Mouse (Mus musculus) hindbrain, embryonic 10.5 days (tissue): ENCODE results near the gene Ddx50. TPM values are rescaled to one million over a fixed set of nuclear protein-coding genes. Genes with fewer than 3 reads are reported as not detected.
"Not testable (repeated sequence)": the region's sequence is repeated elsewhere in the genome, so short reads cannot be mapped to it uniquely, and the experiment has no call there.

Experiments
- DNase-seq: peaks from one replicate; pipeline ENCODE4 v3.0.0-alpha.2; 2017; ENCODE audit warnings: low spot score
- H3K27ac ChIP-seq: fragments of 300-500 bp; sonication (generic); 2 replicates; pipeline ENCODE4 v1.5.1; 2016; ENCODE audit warnings: mild to moderate bottlenecking, moderate library complexity
- H3K27me3 ChIP-seq: fragments of 300-500 bp; sonication (generic); 2 replicates; pipeline ENCODE4 v1.6.1; 2016; ENCODE audit warnings: mild to moderate bottlenecking; ENCODE audit not compliant: poor library complexity, insufficient read depth, severe bottlenecking
- H3K36me3 ChIP-seq: fragments of 300-500 bp; sonication (generic); 2 replicates; pipeline ENCODE4 v1.6.1; 2016; ENCODE audit warnings: mild to moderate bottlenecking, moderate library complexity
- H3K4me1 ChIP-seq: fragments of 300-500 bp; sonication (generic); replicated peaks from 2 replicates; pipeline ENCODE4 v1.6.1; 2016; ENCODE audit warnings: mild to moderate bottlenecking
- H3K4me3 ChIP-seq: fragments of 300-500 bp; sonication (generic); 2 replicates; pipeline ENCODE4 v1.5.1; 2016; ENCODE audit warnings: mild to moderate bottlenecking, moderate library complexity
- H3K9me3 ChIP-seq: fragments of 300-500 bp; sonication (generic); 2 replicates; pipeline ENCODE4 v1.6.1; 2016; ENCODE audit warnings: mild to moderate bottlenecking, moderate library complexity
- WGBS: fragments of 180-500 bp; shearing (Covaris S2); methylation state at CpG from one replicate; pipeline ENCODE4 v1.1.7; 2016; 5-methylcytosine and 5-hydroxymethylcytosine counted together
- polyA plus RNA-seq: library from polyadenylated mRNA; unstranded; fragments of >200 nt; fragmentation: Nextera tagmentation; extraction: Ambion mirVana; gene quantifications from 2 replicates; pipeline ENCODE4 v1.2.1, GENCODE M21; 2016

Ddx50 gene
- polyA plus RNA-seq, 1 experiment from 2014 or later, result 95.7 TPM

GRCm38 (mm10) chr10:62664963-62665590 is 14.1 kb upstream of the Ddx50 start:
- WGBS, result 60% methylated on average over 27 of the region's 27 CpGs

DNA sequence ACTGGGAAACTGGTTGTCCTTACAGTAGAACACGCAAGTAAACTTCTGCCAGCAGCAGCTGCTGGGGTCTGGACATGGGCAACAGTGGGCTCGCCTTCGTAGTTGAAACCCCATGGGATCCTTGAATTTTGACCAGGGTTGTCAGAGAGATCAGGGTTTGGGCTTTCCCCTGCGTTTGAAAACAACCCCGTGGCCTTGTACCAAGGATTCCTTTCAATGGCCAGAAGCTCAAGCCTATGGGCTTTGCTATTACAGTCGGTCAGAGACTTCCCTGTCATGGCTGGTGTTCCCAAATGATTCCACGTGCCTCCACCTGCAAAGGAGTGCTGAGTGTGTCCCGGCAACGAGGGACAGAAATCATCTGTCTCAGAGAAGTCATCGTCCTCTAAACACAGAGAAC is 13.2 kb upstream of the Ddx50 start:
- peak overlapping the region; percentile 3; the same call in 1 of the 2 replicates for H3K27ac ChIP-seq
- DNase-seq, result no peak
- no peaks in the 10 kb centered on the region for H3K36me3 ChIP-seq
- no peaks in the 10 kb centered on the region for H3K9me3 ChIP-seq
- WGBS, result 89% methylated on average over 10 of the region's 10 CpGs
- no peak overlapping the region for H3K4me3 ChIP-seq
- H3K4me1 ChIP-seq, result peaks cover 6% of the 10 kb centered on the region; the same call in 1 of the 2 replicates
- H3K27me3 ChIP-seq, result peaks cover 14% of the 10 kb centered on the region

More at GRCm38 (mm10) chr10:62664963-62665590, 14.1 kb upstream of the Ddx50 start:
- no peak for DNase-seq
- no peaks in the 10 kb centered on the region for H3K36me3 ChIP-seq
- peaks cover 14% of the 10 kb centered on the region for H3K27me3 ChIP-seq
- peak overlapping the region; percentile 59; the same call in 1 of the 2 replicates for H3K27ac ChIP-seq
- no peaks in the 10 kb centered on the region for H3K9me3 ChIP-seq
- peaks cover 6% of the 10 kb centered on the region; the same call in 1 of the 2 replicates for H3K4me1 ChIP-seq
- no peak overlapping the region for H3K4me3 ChIP-seq

- Histone ChIP-seq H3K9me3 (no peaks in the 10 kb centered on the region), H3K36me3 (no peaks in the 10 kb centered on the region), H3K4me3 (no peak overlapping the region), H3K27ac (no peak overlapping the region), H3K4me1 (peaks cover 4% of the 10 kb centered on the region; the same call in 1 of the 2 replicates), H3K27me3 (no peaks in the 10 kb centered on the region)
- no peak for DNase-seq
- 87% methylated on average over 7 of the region's 7 CpGs for WGBS
Observed at GRCm38 (mm10) chr10:62656711-62657110, 5.7 kb upstream of the Ddx50 start.

- 24% methylated on average over 3 of the region's 3 CpGs for WGBS
- Histone ChIP-seq H3K4me3 (peak overlapping the region; percentile 95), H3K36me3 (peaks cover 12% of the 10 kb centered on the region), H3K27ac (peak overlapping the region; percentile 97), H3K27me3 (no peaks in the 10 kb centered on the region), H3K4me1 (peaks cover 20% of the 10 kb centered on the region), H3K9me3 (no peaks in the 10 kb centered on the region)
- DNase-seq, result no peak
Observed at GRCm38 (mm10) chr10:62651961-62652360, 943 bp upstream of the Ddx50 start.

GRCm38 (mm10) chr10:62650358-62650782 is 648 bp downstream of the Ddx50 start:
- peak overlapping the region; percentile 95 for H3K4me3 ChIP-seq
- no peaks in the 10 kb centered on the region for H3K27me3 ChIP-seq
- H3K36me3 ChIP-seq, result peaks cover 28% of the 10 kb centered on the region
- H3K9me3 ChIP-seq, result no peaks in the 10 kb centered on the region
- WGBS, result under 1% methylated on average over 17 of the region's 17 CpGs
- H3K27ac ChIP-seq, result peak overlapping the region; percentile 97
- peaks cover 20% of the 10 kb centered on the region for H3K4me1 ChIP-seq
- DNase-seq, result no peak

GRCm38 (mm10) chr10:62604161-62604560 is 46.9 kb downstream of the Ddx50 start:
- peaks cover under 1% of the 10 kb centered on the region; the same call in 1 of the 2 replicates for H3K36me3 ChIP-seq
- WGBS, result 89% methylated on average over 3 of the region's 3 CpGs
- no peak overlapping the region for H3K27ac ChIP-seq
- H3K4me1 ChIP-seq, result peaks cover 21% of the 10 kb centered on the region
- H3K4me3 ChIP-seq, result no peak overlapping the region
- no peaks in the 10 kb centered on the region for H3K27me3 ChIP-seq
- DNase-seq, result no peak
- H3K9me3 ChIP-seq, result no peaks in the 10 kb centered on the region

DNA sequence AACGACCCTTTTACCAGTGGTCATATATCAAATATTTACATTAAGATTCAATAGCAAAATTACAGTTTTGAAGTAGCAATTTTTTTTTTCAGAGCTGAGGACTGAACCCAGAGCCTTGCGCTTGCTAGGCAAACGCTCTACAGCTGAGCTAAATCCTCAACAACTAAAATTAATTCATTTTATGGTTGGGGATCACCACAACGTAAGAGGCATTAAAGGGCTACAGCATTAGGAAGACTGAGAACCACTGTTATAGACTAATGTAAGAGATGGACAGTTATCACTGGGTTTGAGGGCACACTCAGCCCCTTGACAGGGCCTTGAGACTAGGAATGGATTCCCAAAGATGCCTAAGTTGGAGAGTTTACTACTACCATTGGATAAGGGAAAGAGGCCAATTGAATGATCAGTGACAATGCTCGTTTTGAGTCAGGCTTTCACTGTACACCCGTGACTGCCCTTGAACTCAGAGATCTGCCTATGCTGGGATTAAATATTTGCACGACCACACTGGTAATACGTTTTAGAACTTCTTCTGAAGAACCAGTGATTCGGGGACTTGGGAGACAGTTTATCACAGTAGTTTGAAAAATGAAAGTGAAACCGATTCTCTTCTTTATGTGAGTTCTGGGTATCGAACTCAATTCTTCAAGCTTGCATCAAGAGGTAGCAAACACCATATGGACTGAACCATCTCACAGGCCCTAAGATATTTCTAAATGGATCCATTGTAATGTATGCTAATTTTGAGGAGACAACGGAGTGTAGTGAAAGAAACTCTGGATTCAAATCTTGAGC is 47.6 kb downstream of the Ddx50 start:
- Histone ChIP-seq H3K36me3 (peaks cover 8% of the 10 kb centered on the region), H3K4me3 (0 out of 2 replicates have a peak overlapping the region, but pooled peaks have one; percentile 95), H3K27ac (no peak overlapping the region), H3K9me3 (no peaks in the 10 kb centered on the region), H3K4me1 (peaks cover 21% of the 10 kb centered on the region), H3K27me3 (no peaks in the 10 kb centered on the region)
- 92% methylated on average over 12 of the region's 12 CpGs for WGBS
- DNase-seq, result no peak

DNA sequence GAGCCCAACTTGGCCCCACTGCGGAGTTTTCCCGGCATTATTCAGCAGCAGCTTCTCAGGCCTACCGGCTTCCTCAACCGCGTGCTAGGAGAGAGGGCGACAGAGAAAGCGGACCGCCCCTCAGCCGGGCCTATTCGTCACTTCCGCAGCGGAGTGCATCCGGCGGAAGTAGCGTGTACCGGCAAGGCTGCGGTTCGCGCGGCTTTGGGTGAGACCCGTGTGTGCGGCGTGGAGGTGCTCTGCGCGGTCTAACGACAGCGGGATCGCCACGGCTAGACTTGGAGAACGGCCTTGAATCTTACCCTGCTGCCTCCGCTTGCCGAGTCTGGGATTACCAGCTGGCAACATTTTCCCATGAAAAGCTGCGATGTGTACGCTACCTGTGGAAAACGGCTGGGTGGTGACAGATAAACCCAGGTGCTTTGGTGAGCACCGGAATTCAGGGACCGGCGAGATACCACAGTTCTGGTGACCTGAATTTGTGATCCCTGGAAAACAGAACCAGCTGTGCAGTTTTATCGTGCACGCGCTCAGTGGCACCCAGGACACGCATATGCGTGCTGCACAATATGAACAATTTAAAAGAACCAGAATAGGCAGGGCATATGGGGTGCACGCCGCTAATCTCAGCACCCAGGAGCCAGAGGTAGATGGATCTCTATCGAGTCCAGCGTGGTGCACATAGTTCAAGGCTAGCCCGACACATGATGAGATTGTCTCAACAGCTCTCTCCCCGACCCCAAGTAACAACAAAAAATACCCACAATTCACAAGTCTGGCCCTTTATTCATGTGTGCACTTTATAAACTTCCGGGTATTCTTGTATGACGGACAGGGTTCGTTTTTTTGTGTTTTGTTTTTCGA is 48.6 kb downstream of the Ddx50 start, which contains the start of gene Ddx21:
TSS of gene Ddx21 (minus strand) at position 105 of the 864 bp plus-strand sequence.
- Histone ChIP-seq H3K9me3 (no peaks in the 10 kb centered on the region), H3K27ac (peak within 1 kb of the TSS; percentile 92)
- 7% methylated on average over 53 of the region's 53 CpGs for whole genome bisulfite sequencing

GRCm38 (mm10) chr10:62601833-62602176 is 49.2 kb downstream of the Ddx50 start:
- Histone ChIP-seq H3K36me3 (peaks cover 24% of the 10 kb centered on the region), H3K9me3 (no peaks in the 10 kb centered on the region), H3K27ac (peak overlapping the region; percentile 92), H3K27me3 (no peaks in the 10 kb centered on the region), H3K4me3 (peak overlapping the region; percentile 95), H3K4me1 (peaks cover 21% of the 10 kb centered on the region)
- no peak for DNase-seq
- under 1% methylated on average over 23 of the region's 23 CpGs for WGBS

More for the DNA sequence above, 48.6 kb downstream of the Ddx50 start, which contains the start of gene Ddx21:
- Histone ChIP-seq H3K4me1 (peaks cover 21% of the 10 kb centered on the region), H3K27me3 (no peaks in the 10 kb centered on the region), H3K4me3 (peak within 1 kb of the TSS; percentile 95), H3K36me3 (peaks cover 18% of the 10 kb centered on the region)
- peak; percentile 94 for DNase-seq

DNA sequence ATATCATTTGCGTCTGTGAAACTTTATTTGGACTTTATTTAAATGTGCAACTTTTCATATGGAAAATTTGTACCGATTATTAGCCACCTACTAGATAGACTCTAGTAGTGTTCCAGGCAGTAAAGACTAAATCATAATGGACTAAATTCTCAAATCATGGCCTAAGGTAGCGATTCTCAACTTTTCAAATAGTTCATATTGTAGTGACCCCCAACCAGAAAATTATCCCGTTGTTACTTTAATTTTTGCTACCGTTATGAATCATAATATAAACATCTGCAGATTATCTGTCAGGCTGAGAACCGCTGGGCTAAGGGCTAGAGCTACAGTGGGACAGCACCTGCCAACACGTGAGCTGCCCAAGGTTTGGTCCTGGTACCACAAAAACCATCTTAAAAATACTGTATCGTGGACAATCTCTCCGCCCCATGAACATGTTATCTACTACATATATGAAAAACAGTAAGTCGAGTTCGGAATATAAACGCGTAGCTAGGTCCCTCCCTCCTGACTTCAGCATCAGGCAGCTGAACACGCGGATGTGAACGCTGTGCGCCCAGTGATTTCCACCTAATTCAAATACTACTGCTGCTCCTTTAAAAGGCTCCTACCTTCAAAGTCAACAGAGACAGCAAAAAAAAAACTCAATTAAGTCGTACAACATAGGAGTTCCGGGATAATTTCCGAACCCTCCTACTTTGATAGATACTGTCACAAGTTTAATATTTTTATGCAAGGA is 49.8 kb downstream of the Ddx50 start:
- H3K27ac ChIP-seq, result peak overlapping the region; percentile 92
- no peak for DNase-seq

DNA sequence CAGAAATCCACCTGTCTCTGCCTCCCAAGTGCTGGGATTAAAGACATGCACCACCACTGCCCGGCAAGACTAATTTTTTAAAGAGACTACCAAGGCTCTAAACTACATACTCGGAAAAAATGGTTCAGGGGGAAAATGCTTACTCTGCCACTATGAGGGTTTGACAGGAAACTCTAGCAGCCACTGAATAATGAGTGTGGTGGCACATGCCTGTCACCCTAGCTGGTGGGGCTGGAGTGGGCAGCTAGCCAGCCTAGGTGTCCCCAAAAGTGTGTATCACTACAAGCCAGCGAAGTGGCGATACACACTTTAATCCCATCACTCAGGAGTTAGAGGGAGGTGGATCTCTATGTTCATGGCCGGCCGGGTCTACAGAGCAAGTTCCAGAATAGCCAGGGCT is 51.0 kb downstream of the Ddx50 start:
- peaks cover 21% of the 10 kb centered on the region for H3K4me1 ChIP-seq
- H3K27me3 ChIP-seq, result no peaks in the 10 kb centered on the region
- no peak for DNase-seq
- H3K36me3 ChIP-seq, result peaks cover 39% of the 10 kb centered on the region
- no peak overlapping the region for H3K27ac ChIP-seq
- 0 out of 2 replicates have a peak overlapping the region, but pooled peaks have one; percentile 11 for H3K4me3 ChIP-seq
- 91% methylated on average over 6 of the region's 6 CpGs for WGBS
- H3K9me3 ChIP-seq, result no peaks in the 10 kb centered on the region

More for the DNA sequence above, 49.8 kb downstream of the Ddx50 start:
- Histone ChIP-seq H3K4me3 (peak overlapping the region; percentile 95), H3K36me3 (peaks cover 28% of the 10 kb centered on the region), H3K27me3 (no peaks in the 10 kb centered on the region), H3K9me3 (no peaks in the 10 kb centered on the region), H3K4me1 (peaks cover 21% of the 10 kb centered on the region)
- 13% methylated on average over 20 of the region's 20 CpGs for WGBS

DNA sequence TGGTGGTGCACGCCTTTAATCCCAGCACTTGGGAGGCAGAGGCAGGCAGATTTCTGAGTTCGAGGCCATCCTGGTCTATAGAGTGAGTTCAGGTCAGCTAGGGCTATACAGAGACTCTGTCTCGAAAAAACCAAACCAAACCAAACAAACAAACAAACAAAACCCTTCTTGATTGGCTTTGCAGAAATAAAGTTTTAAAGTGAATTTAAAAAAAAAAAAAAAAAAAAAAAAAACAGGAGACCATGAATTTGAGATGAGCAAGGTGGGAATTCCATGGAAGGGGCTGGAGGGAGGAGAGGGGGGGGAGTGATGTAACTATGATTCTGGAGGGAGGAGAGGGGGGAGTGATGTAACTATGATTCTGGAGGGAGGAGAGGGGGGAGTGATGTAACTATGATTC is 51.7 kb downstream of the Ddx50 start:
- H3K36me3 ChIP-seq, result peaks cover 46% of the 10 kb centered on the region
- H3K4me1 ChIP-seq, result peaks cover 21% of the 10 kb centered on the region
- not testable (repeated sequence) for H3K4me3 ChIP-seq, H3K27ac ChIP-seq, H3K27me3 ChIP-seq, H3K9me3 ChIP-seq, DNase-seq
- 97% methylated on average over 3 of the region's 3 CpGs for WGBS
